Mouse (Mus musculus) embryonic facial prominence, embryonic 11.5 days (tissue): ENCODE data around the gene Rnase1. TPM values are rescaled to one million over a fixed set of nuclear protein-coding genes. Genes with fewer than 3 reads are reported as not detected.

ENCODE experiments used
- ATAC-seq: fragments of 200-750 bp; cut with Nextera tagmentation; replicated peaks from 2 replicates; pipeline ENCODE4 v1.8.0; 2017; ENCODE audit warnings: low read depth; ENCODE audit not compliant: insufficient number of reproducible peaks, low FRiP score, low TSS enrichment
- DNase-seq: peaks from one replicate; pipeline ENCODE4 v3.0.0-alpha.2; 2015; ENCODE audit warnings: low spot score
- H3K27ac ChIP-seq: fragments of 300-500 bp; sonication (generic); replicated peaks from 2 replicates; pipeline ENCODE4 v1.5.1; 2014; ENCODE audit warnings: mild to moderate bottlenecking, low read depth, low read length, control low read depth
- H3K27me3 ChIP-seq: fragments of 300-500 bp; sonication (generic); 2 replicates; pipeline ENCODE4 v1.6.1; 2014; ENCODE audit warnings: mild to moderate bottlenecking, low read length, moderate library complexity, mixed read lengths; ENCODE audit not compliant: control insufficient read depth, insufficient read depth
- H3K36me3 ChIP-seq: fragments of 300-500 bp; sonication (generic); replicated peaks from 2 replicates; pipeline ENCODE4 v1.6.1; 2014; ENCODE audit warnings: low read depth, mild to moderate bottlenecking, low read length, moderate library complexity, mixed read lengths; ENCODE audit not compliant: control insufficient read depth, insufficient read depth
- H3K4me1 ChIP-seq: fragments of 300-500 bp; sonication (generic); 2 replicates; pipeline ENCODE4 v1.6.1; 2014; ENCODE audit warnings: low read length, mixed read lengths; ENCODE audit not compliant: control insufficient read depth, insufficient read depth
- H3K4me2 ChIP-seq: fragments of 300-500 bp; sonication (generic); 2 replicates; pipeline ENCODE4 v1.6.1; 2014; ENCODE audit warnings: low read depth, mild to moderate bottlenecking, control low read depth, low read length, moderate library complexity
- H3K4me3 ChIP-seq: fragments of 300-500 bp; sonication (generic); 2 replicates; pipeline ENCODE4 v1.5.1; 2014; ENCODE audit warnings: low read depth, low read length, control low read depth
- H3K9ac ChIP-seq: fragments of 300-500 bp; sonication (generic); replicated peaks from 2 replicates; pipeline ENCODE4 v1.6.1; 2014; ENCODE audit warnings: mild to moderate bottlenecking, control low read depth, low read length
- H3K9me3 ChIP-seq: fragments of 300-500 bp; sonication (generic); replicated peaks from 2 replicates; pipeline ENCODE4 v1.6.1; 2016; ENCODE audit warnings: mild to moderate bottlenecking, low read length, inconsistent platforms, mixed read lengths; ENCODE audit not compliant: control insufficient read depth
- WGBS: fragments of 180-500 bp; shearing (Covaris S2); extraction: QIAGEN DNeasy Blood & Tissue Kit; methylation state at CpG from one replicate; pipeline ENCODE4 v1.1.7; 2014; 5-methylcytosine and 5-hydroxymethylcytosine counted together
- polyA plus RNA-seq: library from polyadenylated mRNA; unstranded; fragments of >200 nt; fragmentation: Nextera tagmentation; extraction: Ambion mirVana; gene quantifications from 2 replicates; pipeline ENCODE4 v1.2.1, GENCODE M21; 2014

Rnase1 gene
- polyA plus RNA-seq, 1 experiment from 2014 or later = not detected

GRCm38 (mm10) chr14:51148006-51148405, 1.4 kb upstream of the Rnase1 start:
- WGBS = 82% methylated on average over 3 of the region's 3 CpGs
- H3K4me1 ChIP-seq = no peaks in the 10 kb centered on the region

GRCm38 (mm10) chr14:51145521-51145920, 1.1 kb downstream of the Rnase1 start:
- Histone ChIP-seq H3K9me3 (no peaks in the 10 kb centered on the region), H3K27me3 (no peaks in the 10 kb centered on the region), H3K4me2 (no peak overlapping the region), H3K9ac (no peak overlapping the region), H3K36me3 (no peaks in the 10 kb centered on the region), H3K4me1 (no peaks in the 10 kb centered on the region), H3K27ac (no peak overlapping the region), H3K4me3 (no peak overlapping the region)
- ATAC-seq (no peak), DNase-seq (no peak)
- WGBS = 86% methylated on average over 5 of the region's 6 CpGs

More at GRCm38 (mm10) chr14:51148006-51148405, 1.4 kb upstream of the Rnase1 start:
- ATAC-seq = no peak
- Histone ChIP-seq H3K27me3 (no peaks in the 10 kb centered on the region), H3K36me3 (no peaks in the 10 kb centered on the region), H3K4me2 (no peak overlapping the region), H3K4me3 (no peak overlapping the region), H3K9ac (no peak overlapping the region), H3K27ac (no peak overlapping the region), H3K9me3 (no peaks in the 10 kb centered on the region)
- no peak for DNase-seq

GRCm38 (mm10) chr14:51144451-51144850, 2.1 kb downstream of the Rnase1 start:
- H3K9ac ChIP-seq = no peak overlapping the region
- no peak overlapping the region for H3K4me3 ChIP-seq
- H3K9me3 ChIP-seq = no peaks in the 10 kb centered on the region
- no peaks in the 10 kb centered on the region for H3K36me3 ChIP-seq
- H3K27ac ChIP-seq = no peak overlapping the region
- ATAC-seq (no peak), DNase-seq (no peak)
- H3K4me1 ChIP-seq = no peaks in the 10 kb centered on the region
- H3K4me2 ChIP-seq = no peak overlapping the region
- no peaks in the 10 kb centered on the region for H3K27me3 ChIP-seq
- 94% methylated on average over 4 of the region's 4 CpGs for WGBS

GRCm38 (mm10) chr14:51143937-51144336, 2.6 kb downstream of the Rnase1 start:
- no peaks in the 10 kb centered on the region for H3K27me3 ChIP-seq
- WGBS = 78% methylated on average over 2 of the region's 2 CpGs
- H3K9ac ChIP-seq = no peak overlapping the region
- no peak for DNase-seq
- H3K4me1 ChIP-seq = no peaks in the 10 kb centered on the region
- no peak for ATAC-seq
- no peak overlapping the region for H3K27ac ChIP-seq
- no peaks in the 10 kb centered on the region for H3K36me3 ChIP-seq
- H3K9me3 ChIP-seq = no peaks in the 10 kb centered on the region
- no peak overlapping the region for H3K4me2 ChIP-seq
- no peak overlapping the region for H3K4me3 ChIP-seq

- 80% methylated on average over 4 of the region's 4 CpGs for WGBS
- no peak overlapping the region for H3K4me3 ChIP-seq
- H3K9me3 ChIP-seq = no peaks in the 10 kb centered on the region
- H3K27me3 ChIP-seq = no peaks in the 10 kb centered on the region
- no peaks in the 10 kb centered on the region for H3K4me1 ChIP-seq
- no peak overlapping the region for H3K27ac ChIP-seq
- ATAC-seq = no peak
- no peak overlapping the region for H3K4me2 ChIP-seq
- H3K9ac ChIP-seq = no peak overlapping the region
- no peaks in the 10 kb centered on the region for H3K36me3 ChIP-seq
- DNase-seq = no peak
These were observed 3.3 kb downstream of the Rnase1 start for GRCm38 (mm10) chr14:51143287-51143686.

- Histone ChIP-seq H3K4me2 (no peak overlapping the region), H3K4me1 (no peaks in the 10 kb centered on the region), H3K4me3 (no peak overlapping the region), H3K9ac (no peak overlapping the region), H3K36me3 (no peaks in the 10 kb centered on the region), H3K27me3 (no peaks in the 10 kb centered on the region), H3K27ac (no peak overlapping the region), H3K9me3 (no peaks in the 10 kb centered on the region)
- ATAC-seq (no peak), DNase-seq (no peak)
- 78% methylated on average over 3 of the region's 3 CpGs for WGBS
These were observed 4.0 kb downstream of the Rnase1 start for GRCm38 (mm10) chr14:51142568-51142967.

GRCm38 (mm10) chr14:51142119-51142518, 4.5 kb downstream of the Rnase1 start:
- H3K4me1 ChIP-seq = no peaks in the 10 kb centered on the region
- no peaks in the 10 kb centered on the region for H3K36me3 ChIP-seq
- DNase-seq (no peak), ATAC-seq (no peak)
- no peaks in the 10 kb centered on the region for H3K27me3 ChIP-seq
- 89% methylated on average over 4 of the region's 4 CpGs for WGBS
- no peak overlapping the region for H3K27ac ChIP-seq
- H3K4me2 ChIP-seq = no peak overlapping the region
- H3K4me3 ChIP-seq = no peak overlapping the region
- no peak overlapping the region for H3K9ac ChIP-seq
- H3K9me3 ChIP-seq = no peaks in the 10 kb centered on the region

GRCm38 (mm10) chr14:51140342-51140741, 6.2 kb downstream of the Rnase1 start:
- no peak overlapping the region for H3K9ac ChIP-seq
- H3K27me3 ChIP-seq = no peaks in the 10 kb centered on the region
- no peak overlapping the region for H3K4me3 ChIP-seq
- H3K4me1 ChIP-seq = no peaks in the 10 kb centered on the region
- no peak for DNase-seq
- H3K36me3 ChIP-seq = no peaks in the 10 kb centered on the region
- H3K9me3 ChIP-seq = no peaks in the 10 kb centered on the region
- ATAC-seq = no peak
- 85% methylated on average over 2 of the region's 2 CpGs for WGBS
- no peak overlapping the region for H3K4me2 ChIP-seq
- H3K27ac ChIP-seq = no peak overlapping the region
